Mouse (Mus musculus): Measurements from ENCODE around the gene OR5BS1P.
"Not testable (repeated sequence)": the region's sequence is repeated elsewhere in the genome, so short reads cannot be mapped to it uniquely, and the experiment has no call there.

OR5BS1P gene

DNA sequence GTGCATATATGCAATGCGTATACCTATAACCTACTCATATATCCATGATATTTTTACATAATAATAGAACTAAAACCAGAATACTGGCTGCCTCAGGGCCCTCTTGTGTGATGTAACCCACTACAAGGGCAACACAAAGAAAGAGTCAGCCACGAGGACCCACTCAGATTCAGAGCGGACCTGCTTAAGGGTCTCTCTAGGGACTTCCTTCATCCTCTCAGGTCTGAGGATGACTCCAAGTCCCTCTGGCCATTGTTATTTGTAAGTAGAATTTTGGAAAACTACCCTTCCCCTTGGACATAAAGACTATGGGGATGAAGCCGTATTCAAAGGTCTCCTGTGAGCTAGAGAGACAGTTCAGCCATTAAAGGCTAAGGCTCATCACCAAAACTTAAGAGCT lies at the start of gene OR5BS1P:
OR5BS1P (plus strand) TSS at position 301 of the 400 bp plus-strand sequence.
- DNase-seq (ENCODE audit: low spot score in 2 of 2): no peak

DNA sequence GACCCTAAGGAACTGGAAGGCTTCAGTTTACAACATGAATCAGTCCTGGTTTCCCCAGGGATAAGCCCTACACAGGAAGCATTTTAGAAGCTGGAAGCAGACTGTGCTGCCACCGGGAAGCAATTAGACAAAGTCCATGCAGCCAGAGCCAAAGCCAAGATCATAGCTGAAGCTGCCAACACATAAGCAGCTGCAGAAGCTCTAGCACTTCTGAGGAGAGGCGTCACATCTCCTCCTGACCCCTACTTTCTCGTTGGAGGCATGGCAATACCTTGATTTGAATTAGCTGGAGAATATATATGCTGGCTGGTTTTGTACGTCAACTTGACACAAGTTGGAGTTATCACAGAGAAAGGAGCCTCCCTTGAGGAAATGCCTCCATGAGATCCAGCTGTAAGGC lies 48.8 kb upstream of the OR5BS1P start:
- no peak for DNase-seq (ENCODE audit: low spot score in 2 of 2)

DNA sequence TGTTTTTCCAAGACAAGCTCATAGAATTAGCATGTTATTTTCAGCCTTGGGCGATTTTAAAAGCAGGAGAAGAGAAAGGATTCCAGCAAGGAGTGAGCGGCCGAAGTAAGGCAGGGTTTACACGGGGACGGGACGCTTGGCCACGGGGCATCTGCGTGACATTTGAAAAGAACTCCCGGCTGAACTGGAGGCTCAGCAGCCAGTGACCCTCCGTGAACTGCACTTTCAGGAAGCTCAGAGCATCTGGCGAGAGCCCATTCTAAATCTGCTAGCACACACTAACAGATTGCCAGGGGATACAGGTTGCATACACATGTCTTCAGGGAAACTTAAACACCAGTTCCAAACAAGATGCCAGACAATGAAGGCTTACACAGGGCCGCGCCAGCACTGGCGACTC lies 45.4 kb upstream of the OR5BS1P start:
- DNase-seq (ENCODE audit: low spot score in 2 of 2): no peak

DNA sequence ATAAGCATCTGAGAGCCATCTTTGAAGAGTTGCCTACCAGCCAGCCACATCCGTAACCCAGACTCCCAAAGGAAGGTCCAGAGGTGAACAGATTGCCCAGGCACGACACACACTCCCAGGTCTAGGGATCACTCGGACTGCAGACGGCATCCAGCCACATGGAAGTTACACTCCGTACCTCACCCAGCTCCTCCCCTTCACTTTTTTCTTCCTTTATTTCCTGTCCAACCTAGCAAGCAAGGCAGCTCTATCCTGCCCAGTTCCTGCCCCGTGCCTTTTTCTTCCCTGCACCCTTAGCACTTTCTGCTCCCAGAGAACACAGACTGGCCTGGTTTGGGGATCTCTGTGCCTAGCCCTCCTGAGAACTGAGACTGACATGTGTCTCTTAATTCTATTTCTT lies 44.9 kb upstream of the OR5BS1P start:
- no peak for DNase-seq (ENCODE audit: low spot score in 2 of 2)

DNA sequence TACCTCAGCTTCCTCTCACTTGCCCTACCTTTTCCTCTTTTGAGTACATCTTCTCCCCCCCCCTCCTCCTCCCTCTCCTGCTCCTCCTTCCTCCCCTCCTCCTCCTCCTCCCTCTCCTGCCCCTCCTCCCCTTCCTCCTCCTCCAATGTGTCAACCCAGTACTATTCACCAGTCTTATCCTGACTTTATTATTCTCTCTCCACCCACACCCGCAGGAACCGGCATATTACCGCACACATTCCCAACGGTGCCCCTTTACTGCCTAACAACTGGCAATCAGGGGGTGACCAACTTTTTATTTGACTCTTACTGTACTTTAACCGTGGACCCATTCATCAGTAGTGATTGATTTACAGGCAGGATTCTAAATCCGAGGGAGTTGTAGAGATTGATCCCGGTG lies 44.5 kb upstream of the OR5BS1P start:
- DNase-seq (ENCODE audit: low spot score in 2 of 2): no peak

DNA sequence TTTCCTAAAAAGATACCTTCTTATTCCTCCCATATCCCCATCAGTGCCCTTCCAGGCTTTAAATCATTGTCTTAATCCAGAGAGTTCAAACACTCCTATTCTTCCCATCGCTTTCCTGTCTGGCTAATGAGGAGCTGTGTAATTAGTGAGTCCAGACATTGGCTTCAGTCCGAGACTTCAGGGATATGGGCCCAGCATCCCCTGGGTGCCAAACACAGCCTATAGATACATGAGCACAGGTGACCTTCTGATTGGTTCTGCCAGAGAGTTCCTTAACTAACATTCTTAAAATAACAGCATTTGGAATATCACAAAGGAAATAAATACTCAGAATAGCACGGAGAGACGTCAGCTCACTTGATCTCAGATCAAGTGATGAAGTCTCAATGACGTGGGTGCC lies 38.8 kb upstream of the OR5BS1P start, which contains the start of gene Olfr282:
Olfr282 (plus strand) TSS at position 301 of the 400 bp plus-strand sequence.
- DNase-seq (ENCODE audit: low spot score in 2 of 2): not testable (repeated sequence)

DNA sequence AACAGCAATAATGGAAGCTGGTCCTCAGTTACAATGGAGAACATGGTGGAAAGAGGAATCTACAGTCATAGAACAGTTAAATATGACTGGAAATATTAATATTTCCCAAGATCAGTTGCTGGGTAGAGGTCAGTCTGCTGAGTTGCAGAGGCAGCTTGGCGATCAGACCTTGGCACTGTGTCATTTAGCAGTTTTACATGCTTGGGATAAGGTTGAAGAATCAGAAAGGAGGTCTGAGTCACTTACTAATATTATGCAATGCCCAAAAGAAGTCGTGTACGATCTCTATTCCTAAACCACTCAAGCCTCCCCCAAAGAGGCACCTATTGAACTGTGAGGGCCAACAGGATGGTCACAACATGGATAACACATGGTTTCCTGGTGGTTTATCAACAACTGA lies 25.1 kb upstream of the OR5BS1P start:
- no peak for DNase-seq (ENCODE audit: low spot score in 2 of 2)

DNA sequence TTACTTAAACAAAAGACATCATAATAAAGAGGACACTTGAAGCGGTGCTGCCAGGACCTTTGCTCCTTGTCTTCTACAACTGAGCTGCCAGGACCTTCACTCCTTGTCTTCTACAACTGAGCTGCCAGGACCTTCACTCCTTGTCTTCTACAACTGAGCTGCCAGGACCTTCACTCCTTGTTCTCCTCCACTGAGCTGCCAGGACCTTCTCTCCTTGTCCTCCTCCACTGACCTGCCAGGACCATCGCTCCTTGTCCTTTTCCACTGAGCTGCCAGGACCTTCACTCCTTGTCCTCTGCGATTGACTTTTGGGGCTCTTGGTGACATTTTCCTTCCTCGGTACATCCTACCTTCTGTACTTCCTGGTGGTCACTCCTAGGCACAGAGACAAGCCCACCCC lies 21.2 kb upstream of the OR5BS1P start:
- no peak for DNase-seq (ENCODE audit: low spot score in 2 of 2)

DNA sequence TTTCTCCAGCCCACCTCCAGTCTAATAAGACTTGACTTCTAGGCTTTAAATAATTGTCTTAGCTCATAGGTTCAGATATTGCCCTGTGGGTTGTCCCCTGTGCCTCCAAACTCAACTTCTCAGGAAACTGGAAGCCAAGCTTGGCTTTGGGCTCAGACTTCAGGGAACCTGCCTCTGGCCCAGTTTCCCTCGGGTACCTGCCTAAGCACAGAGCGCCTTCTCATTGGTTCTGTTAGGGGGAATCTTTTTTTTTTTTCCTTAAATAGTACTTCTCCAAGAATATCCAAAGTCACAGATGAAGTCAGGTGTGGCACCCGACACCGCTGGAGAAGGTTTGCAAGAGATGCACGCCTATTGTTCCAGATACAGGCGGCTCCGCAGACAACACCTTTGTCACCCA lies 17.4 kb upstream of the OR5BS1P start, which contains the start of gene Olfr281:
Olfr281 (plus strand) TSS at position 301 of the 400 bp plus-strand sequence.
- DNase-seq (ENCODE audit: low spot score in 2 of 2): no peak

DNA sequence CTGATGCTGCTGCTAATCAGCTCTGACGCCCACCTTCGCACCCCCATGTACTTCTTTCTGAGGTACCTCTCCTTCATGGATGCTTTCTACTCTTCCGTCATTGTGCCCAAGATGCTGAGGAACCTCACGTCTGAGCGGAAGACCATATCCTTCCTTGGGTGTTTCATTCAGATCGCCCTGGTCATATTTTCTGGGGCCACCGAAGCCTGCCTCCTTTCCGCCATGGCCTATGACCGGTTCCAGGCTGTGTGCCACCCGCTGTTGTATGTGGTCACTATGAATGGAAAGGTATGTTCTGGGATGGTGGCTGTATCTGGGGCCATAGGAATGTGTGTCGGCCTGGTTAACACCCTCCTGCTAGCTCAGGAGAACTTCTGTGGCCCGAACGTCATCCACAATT lies 1.8 kb downstream of the OR5BS1P start:
- DNase-seq (ENCODE audit: low spot score in 2 of 2): no peak

DNA sequence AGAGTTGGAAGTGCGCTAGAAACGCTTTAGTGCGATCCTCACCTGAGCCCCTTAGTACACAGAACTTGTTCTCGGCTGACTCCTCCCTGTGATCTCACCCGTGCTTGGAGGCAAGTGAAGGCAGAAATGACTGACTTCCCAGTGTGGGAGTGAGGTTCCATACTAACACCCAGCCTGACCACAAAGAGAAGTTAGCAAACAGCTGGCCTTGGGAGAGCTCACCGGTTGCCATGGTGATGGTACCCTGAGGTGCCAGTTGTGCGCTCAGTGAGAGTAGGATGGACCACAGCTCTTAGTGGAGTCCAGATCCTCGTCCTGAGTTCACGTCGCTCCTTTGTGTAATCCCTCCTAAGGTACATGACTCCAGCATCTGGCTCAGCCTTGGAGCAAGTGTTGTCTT lies 5.3 kb downstream of the OR5BS1P start:
- DNase-seq (ENCODE audit: low spot score in 2 of 2): no peak

DNA sequence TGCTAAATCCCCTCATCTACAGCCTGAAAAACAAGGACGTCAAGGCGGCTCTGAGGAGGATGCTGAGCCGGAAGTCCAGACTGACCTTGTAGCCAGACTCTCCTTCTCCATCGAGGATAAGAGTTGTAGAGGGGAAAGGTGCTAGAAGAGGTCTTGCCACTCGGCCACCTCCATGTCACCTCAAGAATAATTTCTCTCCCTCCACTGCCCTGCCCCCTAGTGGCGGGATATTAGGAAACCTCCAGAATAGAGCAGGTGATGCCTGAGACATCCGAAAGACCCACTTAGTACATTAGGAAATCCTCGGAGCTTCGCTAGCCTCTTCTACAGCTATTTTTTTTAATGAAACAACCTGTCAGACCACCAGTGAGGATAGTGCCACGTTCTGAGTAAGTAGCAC lies 5.7 kb downstream of the OR5BS1P start:
- DNase-seq (ENCODE audit: low spot score in 2 of 2): peak in 1 of 2 experiments; percentile 53

DNA sequence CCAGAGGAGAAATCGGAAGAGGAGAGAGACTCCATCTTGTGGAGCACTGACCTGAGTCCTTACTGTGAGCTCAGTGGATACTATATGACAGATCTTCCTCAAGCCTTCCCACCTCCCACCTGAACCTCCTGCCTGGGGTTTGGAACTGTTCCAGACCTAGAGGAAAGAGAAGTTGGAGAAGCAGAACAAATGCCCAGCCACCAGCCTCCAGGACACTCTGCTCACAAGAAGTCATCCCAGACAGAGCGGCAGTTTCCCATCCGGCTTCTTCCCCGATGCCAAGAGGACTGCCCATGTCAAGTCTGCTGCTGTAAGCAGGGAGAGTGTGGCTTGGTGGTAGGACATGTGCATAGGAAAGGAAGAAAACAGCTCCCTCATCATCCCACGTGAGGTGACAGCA lies 6.6 kb downstream of the OR5BS1P start:
- no peak for DNase-seq (ENCODE audit: low spot score in 2 of 2)

DNA sequence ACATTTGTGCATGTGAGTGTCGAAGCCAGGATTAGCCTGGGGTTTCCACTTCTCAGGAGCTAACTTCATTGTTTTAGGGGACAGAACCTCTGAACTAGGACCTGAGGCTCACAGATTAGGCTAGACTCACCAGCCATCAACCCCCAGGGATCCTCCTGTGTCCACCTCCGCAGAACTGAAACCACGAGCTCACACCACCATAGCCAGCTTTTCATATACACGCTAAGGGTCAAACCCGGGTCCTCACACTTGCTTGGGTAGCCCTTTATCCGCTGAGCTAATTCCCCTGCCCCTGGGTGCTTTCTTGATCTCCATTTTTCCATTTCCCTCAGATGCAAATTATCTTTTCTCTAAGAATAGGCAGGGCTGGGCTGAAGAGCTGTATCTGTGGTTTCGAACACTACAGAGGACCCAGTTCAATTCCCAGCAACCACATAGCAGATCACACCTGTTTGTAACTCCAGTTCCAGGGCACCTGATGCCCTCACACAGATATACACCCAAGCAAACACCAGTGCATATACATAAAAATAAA lies 9.9 kb downstream of the OR5BS1P start:
- DNase-seq (ENCODE audit: low spot score in 2 of 2): no peak

DNA sequence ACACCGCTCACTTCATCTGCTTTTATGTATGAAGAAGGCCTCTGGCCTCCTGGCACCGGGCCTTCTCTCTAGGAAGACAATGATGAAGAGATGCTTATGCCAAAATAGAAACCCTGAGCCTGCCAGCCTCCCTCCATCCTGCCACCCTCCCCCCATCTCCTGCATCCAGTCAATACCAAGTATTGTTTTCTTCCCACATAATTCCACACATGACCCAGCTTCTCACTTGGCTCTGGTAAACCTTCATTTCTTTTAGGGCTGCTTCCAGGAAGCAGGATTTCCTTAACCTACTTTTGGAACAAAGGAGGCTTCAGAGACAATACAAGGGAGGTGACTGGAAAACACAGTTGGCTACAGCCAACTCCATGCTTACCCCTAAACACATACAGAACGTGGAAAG lies 13.0 kb downstream of the OR5BS1P start, which contains the start of gene Lalba:
Lalba (minus strand) TSS at position 21 of the 400 bp plus-strand sequence.
- no peak for DNase-seq (ENCODE audit: low spot score in 2 of 2)

DNA sequence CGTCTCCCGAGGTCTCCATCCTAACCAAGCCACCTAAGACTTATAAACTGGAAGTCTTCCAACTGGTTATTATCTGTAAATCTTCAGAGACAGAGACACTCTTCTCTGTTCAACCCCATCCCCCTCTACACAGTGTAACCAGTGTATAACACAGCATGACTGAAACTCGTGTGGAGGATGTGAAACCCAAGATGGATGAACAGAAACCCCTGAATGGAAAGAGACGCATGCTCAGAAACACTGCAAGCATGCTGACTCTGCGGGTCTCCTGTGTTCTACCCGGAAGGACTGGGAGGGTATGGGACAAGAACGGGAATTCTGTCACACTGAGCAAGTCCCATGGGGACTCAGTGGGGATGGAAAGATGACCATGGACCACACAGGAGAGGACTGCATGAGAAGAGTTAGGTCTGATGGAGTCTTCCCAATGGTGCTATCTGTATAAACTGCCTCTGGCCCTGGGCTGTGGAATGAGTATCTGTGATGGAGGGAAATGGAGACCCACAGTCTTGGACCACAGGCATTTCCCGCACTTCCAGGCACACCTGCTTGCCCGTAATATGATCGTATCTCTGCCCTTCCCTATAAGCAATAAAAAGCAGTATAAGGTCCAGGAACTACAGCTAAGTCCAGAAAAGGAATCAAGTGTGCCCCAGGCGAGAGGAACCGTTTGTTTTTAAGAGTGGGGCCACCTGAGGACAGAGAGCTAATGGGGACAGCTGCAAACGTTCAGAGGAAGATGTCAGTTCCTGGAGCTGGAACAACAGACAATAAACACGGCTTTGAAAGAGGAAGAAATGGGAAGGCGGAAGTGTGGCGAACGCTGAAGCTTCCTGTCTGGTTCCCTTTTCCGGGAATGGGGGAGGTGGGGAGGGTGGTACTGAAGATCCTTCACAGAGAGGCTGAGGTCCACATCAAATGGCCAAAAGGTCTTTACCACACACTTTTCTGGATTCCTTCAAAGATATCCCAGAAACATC lies 14.5 kb downstream of the OR5BS1P start:
- DNase-seq (ENCODE audit: low spot score in 2 of 2): peak in 1 of 2 experiments; percentile 8

DNA sequence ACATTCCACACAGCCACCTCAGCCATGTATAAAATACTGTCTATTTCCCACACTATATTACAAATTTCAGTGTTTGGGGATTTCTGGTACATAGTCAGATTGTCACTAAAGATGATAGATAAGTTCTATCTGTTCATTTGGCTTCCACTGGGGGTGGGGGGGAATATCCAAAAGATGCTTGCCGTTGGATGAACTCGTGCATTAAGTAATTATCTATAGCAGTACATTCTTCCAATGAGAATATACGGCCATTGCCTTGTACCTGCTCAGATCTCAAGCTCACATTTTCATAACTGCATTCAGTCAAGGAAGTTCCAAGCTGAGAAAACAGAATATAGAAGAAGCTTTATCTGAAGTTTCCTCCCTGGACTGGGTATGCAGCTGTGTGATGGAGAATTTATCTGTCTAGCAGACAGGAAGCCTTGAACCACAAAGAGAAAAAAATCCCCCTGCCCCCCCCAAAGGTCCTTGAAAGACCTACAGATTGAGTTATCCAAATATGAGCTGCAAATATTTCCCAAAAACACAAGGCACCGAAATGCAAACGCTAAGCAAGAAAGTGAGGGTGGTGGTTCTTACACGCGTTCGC lies 16.8 kb downstream of the OR5BS1P start:
- DNase-seq (ENCODE audit: low spot score in 2 of 2): no peak

DNA sequence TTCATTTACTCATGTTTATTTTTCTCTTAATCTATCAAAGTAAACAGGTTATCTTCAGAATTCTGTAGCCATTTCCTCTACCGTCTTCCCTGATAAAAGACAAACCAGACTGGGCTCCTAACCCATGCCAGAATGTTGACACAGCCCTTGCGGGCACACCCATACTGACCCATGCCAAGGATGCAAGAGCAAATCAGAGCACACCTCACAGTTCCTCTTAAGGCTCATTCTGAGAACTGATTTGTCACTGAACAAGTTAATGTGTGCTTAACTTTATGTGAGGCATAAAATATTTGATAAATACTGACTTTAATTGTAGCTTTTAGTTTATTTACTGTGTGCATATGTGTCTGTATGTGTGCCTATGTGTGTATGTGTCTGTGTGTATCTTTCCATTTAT lies 21.6 kb downstream of the OR5BS1P start:
- no peak for DNase-seq (ENCODE audit: low spot score in 2 of 2)

DNA sequence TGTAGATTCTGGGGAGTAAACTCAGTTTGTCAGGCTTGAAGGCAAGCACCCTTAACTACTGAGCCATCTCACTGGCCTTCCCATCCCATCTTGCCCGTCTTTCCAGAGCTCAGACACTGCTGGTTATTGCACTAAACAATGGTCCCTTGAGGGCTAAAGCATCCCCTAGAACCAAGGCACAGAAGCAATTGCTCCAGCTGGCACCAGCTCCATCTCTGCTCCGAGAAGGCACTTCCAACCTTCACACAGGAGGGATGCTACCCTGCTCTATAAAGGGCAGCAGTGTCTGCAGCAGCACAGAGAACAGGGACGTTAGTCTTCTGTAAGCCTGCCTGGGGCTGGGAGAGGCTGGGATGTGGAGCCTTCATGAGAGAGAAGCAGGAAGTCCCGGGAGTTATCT lies 22.4 kb downstream of the OR5BS1P start, which contains the start of gene Olfr279:
Olfr279 (plus strand) TSS at position 301 of the 400 bp plus-strand sequence.
- DNase-seq (ENCODE audit: low spot score in 2 of 2): no peak

DNA sequence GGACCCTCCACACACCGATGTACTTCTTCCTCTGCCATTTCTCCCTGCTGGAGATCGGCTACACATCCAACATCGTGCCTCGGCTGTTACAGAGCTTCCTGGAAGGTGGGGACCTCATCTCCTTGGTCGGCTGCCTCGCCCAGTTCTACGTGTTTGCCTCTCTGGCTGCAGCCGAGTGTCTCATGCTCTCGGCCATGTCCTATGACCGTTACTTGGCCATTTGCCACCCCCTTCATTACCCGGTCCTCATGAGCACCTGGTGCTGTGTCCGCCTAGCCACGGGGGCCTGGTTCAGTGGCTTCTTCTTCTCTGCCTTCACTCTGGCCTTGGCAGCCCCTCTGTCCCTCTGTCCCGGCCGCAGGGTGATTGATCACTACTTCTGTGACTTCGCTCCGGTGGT lies 27.9 kb downstream of the OR5BS1P start:
- DNase-seq (ENCODE audit: low spot score in 2 of 2): no peak

DNA sequence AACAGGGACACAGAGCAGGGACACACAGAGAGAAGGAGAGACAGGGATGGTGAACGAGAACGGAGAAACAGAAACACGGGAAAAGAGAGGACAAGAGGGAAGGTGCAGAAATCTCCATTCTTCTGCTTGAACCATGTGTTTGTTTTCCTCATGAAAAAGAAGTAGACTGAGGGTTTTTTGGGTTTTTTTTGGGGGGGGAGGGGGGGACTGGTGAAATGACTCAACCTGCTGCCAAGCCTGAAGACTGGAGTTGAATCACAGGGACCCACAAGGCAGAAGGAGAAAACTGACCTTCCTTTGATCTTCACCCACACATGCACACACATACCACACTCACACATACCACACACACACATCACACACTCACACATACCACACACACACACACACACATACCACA lies 33.6 kb downstream of the OR5BS1P start:
- DNase-seq (ENCODE audit: low spot score in 2 of 2): no peak

DNA sequence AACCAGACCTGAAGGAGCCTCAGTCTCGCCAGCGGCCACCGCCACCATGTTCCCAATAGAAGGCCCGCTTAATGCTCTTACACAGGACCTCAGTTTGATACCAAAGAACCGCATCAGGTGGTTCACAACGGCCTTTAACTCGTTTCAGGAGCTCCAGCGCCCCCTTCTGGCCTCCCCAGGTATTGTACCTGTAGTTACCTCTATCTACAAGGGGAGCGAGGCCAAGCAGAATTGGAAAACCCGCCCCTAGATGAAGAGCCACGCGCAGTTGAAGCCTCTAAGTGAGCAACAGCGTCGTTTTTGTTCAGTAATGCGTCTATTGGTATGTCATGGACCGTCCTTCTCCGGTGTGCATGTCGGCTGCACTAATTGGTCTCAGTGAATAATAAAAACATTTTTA lies 34.8 kb downstream of the OR5BS1P start:
- peak; percentile 62 to 80 for DNase-seq (ENCODE audit: low spot score in 2 of 2)

Data from spleen, postnatal 14 days (tissue).